Mouse (Mus musculus) embryonic facial prominence, embryonic 11.5 days (tissue): Measurements from ENCODE around the gene Dnajc9. TPM values are rescaled to one million over a fixed set of nuclear protein-coding genes. Genes with fewer than 3 reads are reported as not detected.

Source experiments
- ATAC-seq: fragments of 200-750 bp; cut with Nextera tagmentation; replicated peaks from 2 replicates; pipeline ENCODE4 v1.8.0; 2017; ENCODE audit warnings: low read depth; ENCODE audit not compliant: insufficient number of reproducible peaks, low FRiP score, low TSS enrichment
- DNase-seq: peaks from one replicate; pipeline ENCODE4 v3.0.0-alpha.2; 2015; ENCODE audit warnings: low spot score
- H3K27ac ChIP-seq: fragments of 300-500 bp; sonication (generic); replicated peaks from 2 replicates; pipeline ENCODE4 v1.5.1; 2014; ENCODE audit warnings: mild to moderate bottlenecking, low read depth, low read length, control low read depth
- H3K27me3 ChIP-seq: fragments of 300-500 bp; sonication (generic); 2 replicates; pipeline ENCODE4 v1.6.1; 2014; ENCODE audit warnings: mild to moderate bottlenecking, low read length, moderate library complexity, mixed read lengths; ENCODE audit not compliant: control insufficient read depth, insufficient read depth
- H3K36me3 ChIP-seq: fragments of 300-500 bp; sonication (generic); replicated peaks from 2 replicates; pipeline ENCODE4 v1.6.1; 2014; ENCODE audit warnings: low read depth, mild to moderate bottlenecking, low read length, moderate library complexity, mixed read lengths; ENCODE audit not compliant: control insufficient read depth, insufficient read depth
- H3K4me1 ChIP-seq: fragments of 300-500 bp; sonication (generic); 2 replicates; pipeline ENCODE4 v1.6.1; 2014; ENCODE audit warnings: low read length, mixed read lengths; ENCODE audit not compliant: control insufficient read depth, insufficient read depth
- H3K4me2 ChIP-seq: fragments of 300-500 bp; sonication (generic); 2 replicates; pipeline ENCODE4 v1.6.1; 2014; ENCODE audit warnings: low read depth, mild to moderate bottlenecking, control low read depth, low read length, moderate library complexity
- H3K4me3 ChIP-seq: fragments of 300-500 bp; sonication (generic); 2 replicates; pipeline ENCODE4 v1.5.1; 2014; ENCODE audit warnings: low read depth, low read length, control low read depth
- H3K9ac ChIP-seq: fragments of 300-500 bp; sonication (generic); replicated peaks from 2 replicates; pipeline ENCODE4 v1.6.1; 2014; ENCODE audit warnings: mild to moderate bottlenecking, control low read depth, low read length
- H3K9me3 ChIP-seq: fragments of 300-500 bp; sonication (generic); replicated peaks from 2 replicates; pipeline ENCODE4 v1.6.1; 2016; ENCODE audit warnings: mild to moderate bottlenecking, low read length, inconsistent platforms, mixed read lengths; ENCODE audit not compliant: control insufficient read depth
- WGBS: fragments of 180-500 bp; shearing (Covaris S2); extraction: QIAGEN DNeasy Blood & Tissue Kit; methylation state at CpG from one replicate; pipeline ENCODE4 v1.1.7; 2014; 5-methylcytosine and 5-hydroxymethylcytosine counted together
- polyA plus RNA-seq: library from polyadenylated mRNA; unstranded; fragments of >200 nt; fragmentation: Nextera tagmentation; extraction: Ambion mirVana; gene quantifications from 2 replicates; pipeline ENCODE4 v1.2.1, GENCODE M21; 2014

Gene Dnajc9
- polyA plus RNA-seq, 1 experiment from 2014 or later: 274 TPM

DNA sequence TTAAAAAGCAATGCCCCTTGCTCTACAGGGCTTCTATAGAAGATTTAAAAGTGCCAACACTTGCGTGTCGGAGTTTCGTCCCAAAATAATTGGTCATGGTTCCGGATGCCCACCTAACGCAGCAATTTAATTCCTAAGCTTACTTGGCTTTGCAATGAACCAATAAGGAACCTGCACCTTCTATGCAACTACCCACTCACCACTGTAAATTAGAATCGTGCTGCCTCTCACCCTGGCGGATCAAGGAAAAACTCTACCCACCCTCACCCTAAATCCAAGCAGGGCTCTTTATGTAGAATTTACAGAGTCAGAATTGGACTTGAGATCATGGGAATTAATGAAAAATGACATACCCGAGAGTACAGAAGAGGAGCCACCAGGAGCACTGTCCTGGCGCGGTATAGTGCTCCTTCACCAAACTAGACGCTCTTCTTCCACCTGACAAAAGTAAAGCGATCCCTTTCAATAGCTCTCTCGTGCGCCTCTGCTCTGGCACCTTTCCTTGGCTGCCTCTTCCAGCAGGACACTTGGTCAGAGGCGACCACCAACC is 41.2 kb downstream of the Dnajc9 start:
- H3K27ac ChIP-seq: no peak overlapping the region
- no peaks in the 10 kb centered on the region; the same call in 1 of the 2 replicates for H3K36me3 ChIP-seq
- H3K27me3 ChIP-seq: no peaks in the 10 kb centered on the region
- H3K4me1 ChIP-seq: no peaks in the 10 kb centered on the region
- peak overlapping the region; percentile 93 for H3K9ac ChIP-seq
- peak; percentile 9; the same call in 1 of the 2 replicates for ATAC-seq
- no peaks in the 10 kb centered on the region for H3K9me3 ChIP-seq
- H3K4me2 ChIP-seq: peak overlapping the region; percentile 50
- H3K4me3 ChIP-seq: peak overlapping the region; percentile 71
- DNase-seq: no peak
- 4% methylated on average over 15 of the region's 15 CpGs for WGBS

GRCm38 (mm10) chr14:20345885-20346284 is 42.8 kb downstream of the Dnajc9 start:
- ATAC-seq: no peak
- Histone ChIP-seq H3K4me1 (no peaks in the 10 kb centered on the region), H3K4me2 (no peak overlapping the region), H3K27me3 (no peaks in the 10 kb centered on the region), H3K9me3 (no peaks in the 10 kb centered on the region), H3K36me3 (no peaks in the 10 kb centered on the region; the same call in 1 of the 2 replicates), H3K4me3 (no peak overlapping the region), H3K27ac (no peak overlapping the region), H3K9ac (no peak overlapping the region)
- DNase-seq: no peak
- 92% methylated on average over 9 of the region's 9 CpGs for WGBS

- Histone ChIP-seq H3K4me3 (no peak overlapping the region), H3K36me3 (peaks cover 7% of the 10 kb centered on the region; the same call in 1 of the 2 replicates), H3K9me3 (no peaks in the 10 kb centered on the region), H3K27ac (no peak overlapping the region), H3K4me1 (no peaks in the 10 kb centered on the region), H3K9ac (no peak overlapping the region), H3K4me2 (no peak overlapping the region), H3K27me3 (no peaks in the 10 kb centered on the region)
- no peak for ATAC-seq
- WGBS: 79% methylated on average over 7 of the region's 7 CpGs
- no peak for DNase-seq
Observed at GRCm38 (mm10) chr14:20340866-20341265, 47.8 kb downstream of the Dnajc9 start.

DNA sequence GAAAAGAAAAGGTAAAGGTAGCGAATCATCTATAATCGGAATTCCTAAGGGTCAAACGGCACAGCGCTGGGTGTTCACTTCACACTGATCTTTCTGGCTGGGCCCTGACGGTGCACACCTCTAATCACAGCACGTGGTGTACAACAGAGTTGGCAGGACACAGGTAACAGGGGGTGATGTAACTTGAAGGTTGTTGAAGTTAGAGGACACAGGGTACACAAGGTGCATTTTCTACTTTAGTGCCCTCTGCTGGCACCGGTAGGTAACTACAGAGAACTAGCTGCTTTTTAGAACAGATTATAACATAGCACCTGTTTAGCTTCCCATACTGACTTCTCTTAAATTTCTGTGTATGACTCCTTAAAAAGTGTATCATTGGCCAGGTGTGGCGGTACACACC is 48.6 kb downstream of the Dnajc9 start:
- H3K27ac ChIP-seq: no peak overlapping the region
- WGBS: 82% methylated on average over 8 of the region's 8 CpGs

DNA sequence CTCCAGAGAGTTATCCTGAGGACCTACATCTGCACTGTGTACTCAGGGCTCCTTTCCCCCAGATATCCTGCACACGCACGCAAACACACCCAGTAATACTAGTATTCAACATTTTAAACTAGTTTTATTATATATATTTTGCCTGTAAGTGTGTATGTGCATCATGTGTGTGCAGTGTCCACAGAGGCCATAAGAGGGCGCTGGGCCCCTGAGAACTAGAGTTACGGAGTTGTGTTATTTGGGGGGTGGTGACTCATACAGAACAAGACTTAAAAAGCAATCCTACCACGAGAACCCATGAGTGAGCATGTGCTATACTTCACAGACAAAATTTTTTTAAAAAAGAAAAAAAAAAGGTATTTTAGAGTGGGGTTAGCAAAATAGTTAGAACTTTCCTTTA is 49.3 kb downstream of the Dnajc9 start:
- no peak overlapping the region for H3K4me3 ChIP-seq
- no peak overlapping the region for H3K9ac ChIP-seq
- ATAC-seq (no peak), DNase-seq (no peak)
- H3K27me3 ChIP-seq: no peaks in the 10 kb centered on the region
- H3K36me3 ChIP-seq: peaks cover 7% of the 10 kb centered on the region; the same call in 1 of the 2 replicates
- no peaks in the 10 kb centered on the region for H3K4me1 ChIP-seq
- no peak overlapping the region for H3K27ac ChIP-seq
- H3K9me3 ChIP-seq: no peaks in the 10 kb centered on the region
- H3K4me2 ChIP-seq: no peak overlapping the region
- 95% methylated on average over 5 of the region's 5 CpGs for WGBS

More for the DNA sequence above, 48.6 kb downstream of the Dnajc9 start:
- no peaks in the 10 kb centered on the region for H3K4me1 ChIP-seq
- ATAC-seq (no peak), DNase-seq (peak; percentile 49)
- no peaks in the 10 kb centered on the region for H3K27me3 ChIP-seq
- no peak overlapping the region for H3K4me2 ChIP-seq
- H3K9ac ChIP-seq: no peak overlapping the region
- peaks cover 7% of the 10 kb centered on the region; the same call in 1 of the 2 replicates for H3K36me3 ChIP-seq
- H3K9me3 ChIP-seq: no peaks in the 10 kb centered on the region
- no peak overlapping the region for H3K4me3 ChIP-seq

Other genes with a start within 250 kb of the Dnajc9 start
- 4.5 and 5.2 TPM in 2 replicates for gene Kcnk5, start 207.1 kb downstream of the Dnajc9 start, polyA plus RNA-seq
- gene Kcnk16, start 119.7 kb downstream of the Dnajc9 start, polyA plus RNA-seq: 0.31 TPM in 1 of 2 replicates, not detected in the other
- 8.9 and 10.7 TPM in 2 replicates for gene Nudt13, start 94.2 kb downstream of the Dnajc9 start, polyA plus RNA-seq
- gene Ecd, start 40.8 kb downstream of the Dnajc9 start, polyA plus RNA-seq: 66.3 and 70.2 TPM in 2 replicates
- 49.0 and 52.9 TPM in 2 replicates for gene Fam149b, start 40.7 kb downstream of the Dnajc9 start, polyA plus RNA-seq
- gene Mrps16, start 4.7 kb upstream of the Dnajc9 start, polyA plus RNA-seq: 73.3 and 79.5 TPM in 2 replicates
- 0.31 and 0.46 TPM in 2 replicates for gene Cfap70, start 63.3 kb upstream of the Dnajc9 start, polyA plus RNA-seq
- 27.8 and 30.0 TPM in 2 replicates for gene Anxa7, start 91.2 kb upstream of the Dnajc9 start, polyA plus RNA-seq
- 0.53 and 0.66 TPM in 2 replicates for gene Mss51, start 108.0 kb upstream of the Dnajc9 start, polyA plus RNA-seq
- 54.6 and 62.5 TPM in 2 replicates for gene Ppp3cb, start 157.7 kb upstream of the Dnajc9 start, polyA plus RNA-seq